Mouse (Mus musculus): ENCODE measurements around the gene Chst14. TPM values are rescaled to one million over a fixed set of nuclear protein-coding genes. Genes with fewer than 3 reads are reported as not detected.

The Chst14 gene
- polyA plus RNA-seq, 1 experiment, result 10.3 TPM

- Histone ChIP-seq H3K4me1 (ENCODE audit: control insufficient read depth, insufficient read depth, low read length) (no peaks in the 10 kb centered on the region), H3K36me3 (ENCODE audit: control insufficient read depth, insufficient read depth, low read length, poor library complexity, severe bottlenecking) (no peaks in the 10 kb centered on the region), H3K4me3 (ENCODE audit: low read depth, low read length) (no peak overlapping the region), H3K27me3 (ENCODE audit: control insufficient read depth, insufficient read depth, low read length, poor library complexity, severe bottlenecking) (peaks cover 17% of the 10 kb centered on the region; the same call in 1 of the 2 replicates), H3K9me3 (replicated peaks; ENCODE audit: control insufficient read depth, insufficient read depth, low read length, poor library complexity, severe bottlenecking) (no peaks in the 10 kb centered on the region), H3K27ac (ENCODE audit: insufficient read depth, low read length) (no peak overlapping the region), H3K9ac (ENCODE audit: low read depth, poor library complexity, severe bottlenecking) (no peak overlapping the region)
- TF ChIP-seq CTCF (IDR thresholded peaks at IDR 0.05; ENCODE audit: low read depth, low read length) (no peak), EP300 (IDR thresholded peaks at IDR 0.05; ENCODE audit: insufficient read depth, low read depth, low read length) (no peak), POLR2A (IDR thresholded peaks at IDR 0.05; ENCODE audit: insufficient read depth, low read length) (no peak)
Measured at GRCm38 (mm10) chr2:118897808-118898207, 28.5 kb upstream of the Chst14 start.

GRCm38 (mm10) chr2:118898771-118899170, 27.5 kb upstream of the Chst14 start:
- no peaks in the 10 kb centered on the region for H3K4me1 ChIP-seq (ENCODE audit: control insufficient read depth, insufficient read depth, low read length)
- TF ChIP-seq CTCF (IDR thresholded peaks at IDR 0.05; ENCODE audit: low read depth, low read length), result no peak
- no peak for TF ChIP-seq POLR2A (IDR thresholded peaks at IDR 0.05; ENCODE audit: insufficient read depth, low read length)
- TF ChIP-seq EP300 (IDR thresholded peaks at IDR 0.05; ENCODE audit: insufficient read depth, low read depth, low read length), result no peak
- no peaks in the 10 kb centered on the region for H3K9me3 ChIP-seq (replicated peaks; ENCODE audit: control insufficient read depth, insufficient read depth, low read length, poor library complexity, severe bottlenecking)
- H3K27ac ChIP-seq (ENCODE audit: insufficient read depth, low read length), result no peak overlapping the region
- H3K27me3 ChIP-seq (ENCODE audit: control insufficient read depth, insufficient read depth, low read length, poor library complexity, severe bottlenecking), result peaks cover 18% of the 10 kb centered on the region; the same call in 1 of the 2 replicates
- no peak overlapping the region for H3K4me3 ChIP-seq (ENCODE audit: low read depth, low read length)
- no peaks in the 10 kb centered on the region for H3K36me3 ChIP-seq (ENCODE audit: control insufficient read depth, insufficient read depth, low read length, poor library complexity, severe bottlenecking)
- H3K9ac ChIP-seq (ENCODE audit: low read depth, poor library complexity, severe bottlenecking), result no peak overlapping the region

GRCm38 (mm10) chr2:118899306-118899705, 27.0 kb upstream of the Chst14 start:
- peaks cover 19% of the 10 kb centered on the region; the same call in 1 of the 2 replicates for H3K27me3 ChIP-seq (ENCODE audit: control insufficient read depth, insufficient read depth, low read length, poor library complexity, severe bottlenecking)
- no peak overlapping the region for H3K9ac ChIP-seq (ENCODE audit: low read depth, poor library complexity, severe bottlenecking)
- TF ChIP-seq CTCF (IDR thresholded peaks at IDR 0.05; ENCODE audit: low read depth, low read length), result no peak
- no peak for TF ChIP-seq EP300 (IDR thresholded peaks at IDR 0.05; ENCODE audit: insufficient read depth, low read depth, low read length)
- no peak for TF ChIP-seq POLR2A (IDR thresholded peaks at IDR 0.05; ENCODE audit: insufficient read depth, low read length)
- H3K4me3 ChIP-seq (ENCODE audit: low read depth, low read length), result no peak overlapping the region
- H3K27ac ChIP-seq (ENCODE audit: insufficient read depth, low read length), result no peak overlapping the region
- H3K4me1 ChIP-seq (ENCODE audit: control insufficient read depth, insufficient read depth, low read length), result peaks cover 3% of the 10 kb centered on the region
- no peaks in the 10 kb centered on the region for H3K9me3 ChIP-seq (replicated peaks; ENCODE audit: control insufficient read depth, insufficient read depth, low read length, poor library complexity, severe bottlenecking)
- no peaks in the 10 kb centered on the region for H3K36me3 ChIP-seq (ENCODE audit: control insufficient read depth, insufficient read depth, low read length, poor library complexity, severe bottlenecking)

- Histone ChIP-seq H3K36me3 (ENCODE audit: control insufficient read depth, insufficient read depth, low read length, poor library complexity, severe bottlenecking) (no peaks in the 10 kb centered on the region), H3K9me3 (replicated peaks; ENCODE audit: control insufficient read depth, insufficient read depth, low read length, poor library complexity, severe bottlenecking) (no peaks in the 10 kb centered on the region), H3K27ac (ENCODE audit: insufficient read depth, low read length) (no peak within 1 kb of the TSS), H3K4me3 (ENCODE audit: low read depth, low read length) (peak within 1 kb of the TSS; percentile 52), H3K9ac (ENCODE audit: low read depth, poor library complexity, severe bottlenecking) (peak within 1 kb of the TSS; percentile 94), H3K4me1 (ENCODE audit: control insufficient read depth, insufficient read depth, low read length) (peaks cover 3% of the 10 kb centered on the region), H3K27me3 (ENCODE audit: control insufficient read depth, insufficient read depth, low read length, poor library complexity, severe bottlenecking) (peaks cover 13% of the 10 kb centered on the region; the same call in 1 of the 2 replicates)
- TF ChIP-seq POLR2A (IDR thresholded peaks at IDR 0.05; ENCODE audit: insufficient read depth, low read length) (no peak), CTCF (IDR thresholded peaks at IDR 0.05; ENCODE audit: low read depth, low read length) (no peak), EP300 (IDR thresholded peaks at IDR 0.05; ENCODE audit: insufficient read depth, low read depth, low read length) (0 out of 2 replicates have a peak, but pooled peaks have one; percentile 28)
Measured at GRCm38 (mm10) chr2:118899981-118900825, 26.1 kb upstream of the Chst14 start, which contains the start of gene Bahd1. Bahd1 (plus strand) TSS chr2:118900377.

GRCm38 (mm10) chr2:118900826-118901140, 25.5 kb upstream of the Chst14 start:
- peak overlapping the region; percentile 39 for H3K9ac ChIP-seq (ENCODE audit: low read depth, poor library complexity, severe bottlenecking)
- H3K27ac ChIP-seq (ENCODE audit: insufficient read depth, low read length), result no peak overlapping the region
- no peaks in the 10 kb centered on the region for H3K36me3 ChIP-seq (ENCODE audit: control insufficient read depth, insufficient read depth, low read length, poor library complexity, severe bottlenecking)
- peaks cover 9% of the 10 kb centered on the region; the same call in 1 of the 2 replicates for H3K27me3 ChIP-seq (ENCODE audit: control insufficient read depth, insufficient read depth, low read length, poor library complexity, severe bottlenecking)
- H3K4me1 ChIP-seq (ENCODE audit: control insufficient read depth, insufficient read depth, low read length), result peaks cover 3% of the 10 kb centered on the region
- TF ChIP-seq EP300 (IDR thresholded peaks at IDR 0.05; ENCODE audit: insufficient read depth, low read depth, low read length), result no peak
- TF ChIP-seq POLR2A (IDR thresholded peaks at IDR 0.05; ENCODE audit: insufficient read depth, low read length), result no peak
- no peak for TF ChIP-seq CTCF (IDR thresholded peaks at IDR 0.05; ENCODE audit: low read depth, low read length)
- no peaks in the 10 kb centered on the region for H3K9me3 ChIP-seq (replicated peaks; ENCODE audit: control insufficient read depth, insufficient read depth, low read length, poor library complexity, severe bottlenecking)
- peak overlapping the region; percentile 52 for H3K4me3 ChIP-seq (ENCODE audit: low read depth, low read length)

Data from ES-Bruce4 (cell line).